Mouse (Mus musculus): ENCODE measurements around the gene Yif1b. TPM values are rescaled to one million over a fixed set of nuclear protein-coding genes. Genes with fewer than 3 reads are reported as not detected.

Gene Yif1b
- total and polyA plus RNA-seq, 3 experiments, result 94.8 to 143 TPM; not detected in 1

GRCm38 (mm10) chr7:29284523-29284922 lies 46.4 kb downstream of the Yif1b start (continued):
- peak; percentile 71 for TF ChIP-seq ZKSCAN1 (IDR thresholded peaks at IDR 0.05; ENCODE audit: low read depth, low read length)
- TF ChIP-seq NELFE (IDR thresholded peaks at IDR 0.05; ENCODE audit: low read depth, low read length), result peak; percentile 17; the same call in 1 of the 2 replicates
- TF ChIP-seq MYC (IDR thresholded peaks at IDR 0.05; ENCODE audit: low read depth, low read length), result 0 out of 2 replicates have a peak, but pooled peaks have one; percentile 10
- no peak for TF ChIP-seq GABPA (IDR thresholded peaks at IDR 0.05; ENCODE audit: low read depth, low read length)
- no peak for TF ChIP-seq E2F4 (IDR thresholded peaks at IDR 0.05; ENCODE audit: borderline replicate concordance, low read depth, low read length)
- TF ChIP-seq SIN3A (IDR thresholded peaks at IDR 0.05; ENCODE audit: low read length), result no peak; the same call in none of the 2 replicates
- TF ChIP-seq TCF12 (IDR thresholded peaks at IDR 0.05; ENCODE audit: low read depth, low read length), result peak; percentile 64
- no peak for TF ChIP-seq NRF1 (IDR thresholded peaks at IDR 0.05; ENCODE audit: insufficient read depth, low read depth, low read length, poor library complexity, severe bottlenecking)
- TF ChIP-seq MXI1 (IDR thresholded peaks at IDR 0.05; ENCODE audit: low read depth, low read length), result peak; percentile 54
- peak; percentile 42 for TF ChIP-seq TAL1 (IDR thresholded peaks at IDR 0.05; ENCODE audit: low read length)

DNA sequence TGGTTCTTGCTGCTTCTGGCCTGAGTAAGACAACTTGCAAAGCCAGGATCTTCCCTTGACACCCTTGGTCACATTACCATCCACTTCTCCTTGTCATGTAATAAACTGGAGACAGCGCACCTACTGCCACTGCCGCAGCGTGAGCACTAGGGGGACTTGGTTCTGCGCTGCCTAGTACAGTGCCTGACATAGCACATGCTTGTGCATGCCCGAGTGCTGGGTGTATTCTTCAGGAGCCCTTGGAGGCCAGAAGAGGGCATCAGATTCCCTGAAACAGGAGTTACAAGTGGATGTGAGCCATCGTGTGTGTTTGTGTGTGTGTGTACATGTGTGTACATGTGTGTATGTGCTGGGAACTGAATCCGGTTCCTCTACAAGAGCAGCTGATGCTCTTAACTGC lies 49.4 kb downstream of the Yif1b start:
- DNase-seq (ENCODE audit: low read depth, low spot score), result peak; percentile 38
- Histone ChIP-seq H3K36me3 (ENCODE audit: control insufficient read depth in 1 of 2, insufficient read depth in 2 of 2, low read length in 2 of 2) (peaks cover 0 to 11% of the 10 kb centered on the region in 2 experiments; a peak in 2 of 4 replicates), H3K4me1 (ENCODE audit: control insufficient read depth in 1 of 2, insufficient read depth in 2 of 2, low read length in 2 of 2) (peaks cover 17 to 20% of the 10 kb centered on the region in 2 experiments), H3K4me3 (ENCODE audit: control insufficient read depth in 1 of 2, insufficient read depth in 1 of 2, low read depth in 2 of 2, low read length in 2 of 2) (no peak overlapping the region), H3K27me3 (ENCODE audit: control insufficient read depth in 1 of 2, insufficient read depth in 2 of 2, low read length in 2 of 2) (no peaks in the 10 kb centered on the region), H3K27ac (ENCODE audit: control insufficient read depth, low read depth, low read length) (no peak overlapping the region), H3K79me2 (ENCODE audit: control insufficient read depth, insufficient read depth, low read length, poor library complexity) (no peaks in the 10 kb centered on the region), H3K9me3 (replicated peaks; ENCODE audit: insufficient read depth, low read length) (no peaks in the 10 kb centered on the region), H3K9ac (ENCODE audit: control insufficient read depth, low read depth, low read length, poor library complexity, severe bottlenecking) (no peak overlapping the region)
- TF ChIP-seq CTCF (IDR thresholded peaks at IDR 0.05 in 2 of 3, conservative IDR thresholded peaks at IDR 0.05 in 1 of 3; ENCODE audit: control insufficient read depth in 1 of 3, insufficient read depth in 1 of 3, low read depth in 2 of 3, low read length in 3 of 3, poor library complexity in 1 of 3, severe bottlenecking in 1 of 3) (peak in 1 of 3 experiments; percentile 29; a peak in 2 of 6 replicates), BHLHE40 (IDR thresholded peaks at IDR 0.05; ENCODE audit: borderline replicate concordance, low read depth, low read length) (no peak)

GRCm38 (mm10) chr7:29288079-29288478 lies 50.0 kb downstream of the Yif1b start:
- H3K4me3 ChIP-seq (ENCODE audit: control insufficient read depth in 1 of 2, insufficient read depth in 1 of 2, low read depth in 2 of 2, low read length in 2 of 2), result no peak overlapping the region
- H3K4me1 ChIP-seq (ENCODE audit: control insufficient read depth in 1 of 2, insufficient read depth in 2 of 2, low read length in 2 of 2), result peaks cover 19 to 25% of the 10 kb centered on the region in 2 experiments
- no peak for DNase-seq (ENCODE audit: low read depth, low spot score)
- TF ChIP-seq EP300 (IDR thresholded peaks at IDR 0.05; ENCODE audit: low read depth in 1 of 2, low read length in 2 of 2), result no peak
- no peaks in the 10 kb centered on the region for H3K27me3 ChIP-seq (ENCODE audit: control insufficient read depth in 1 of 2, insufficient read depth in 2 of 2, low read length in 2 of 2)
- no peak overlapping the region for H3K9ac ChIP-seq (ENCODE audit: control insufficient read depth, low read depth, low read length, poor library complexity, severe bottlenecking)
- H3K79me2 ChIP-seq (ENCODE audit: control insufficient read depth, insufficient read depth, low read length, poor library complexity), result no peaks in the 10 kb centered on the region
- peaks cover 0 to 11% of the 10 kb centered on the region in 2 experiments; a peak in 2 of 4 replicates for H3K36me3 ChIP-seq (ENCODE audit: control insufficient read depth in 1 of 2, insufficient read depth in 2 of 2, low read length in 2 of 2)
- H3K9me3 ChIP-seq (replicated peaks; ENCODE audit: insufficient read depth, low read length), result no peaks in the 10 kb centered on the region
- no peak overlapping the region for H3K27ac ChIP-seq (ENCODE audit: control insufficient read depth, low read depth, low read length)
